Mouse (Mus musculus) embryonic fibroblast, embryonic 13.5 days (primary cell): Measurements from ENCODE around the gene Rbm26.

Experiments used
- CTCF ChIP-seq: IDR thresholded peaks from 2 replicates; pipeline ENCODE4 v1.5.1; 2011; ENCODE audit warnings: mild to moderate bottlenecking, control low read depth, low read length, moderate library complexity, borderline replicate concordance; ENCODE audit not compliant: insufficient read depth
- POLR2A ChIP-seq: IDR thresholded peaks from 2 replicates; pipeline ENCODE4 v1.6.1; 2011; ENCODE audit warnings: low read depth, mild to moderate bottlenecking, control low read depth, low read length, moderate library complexity

DNA sequence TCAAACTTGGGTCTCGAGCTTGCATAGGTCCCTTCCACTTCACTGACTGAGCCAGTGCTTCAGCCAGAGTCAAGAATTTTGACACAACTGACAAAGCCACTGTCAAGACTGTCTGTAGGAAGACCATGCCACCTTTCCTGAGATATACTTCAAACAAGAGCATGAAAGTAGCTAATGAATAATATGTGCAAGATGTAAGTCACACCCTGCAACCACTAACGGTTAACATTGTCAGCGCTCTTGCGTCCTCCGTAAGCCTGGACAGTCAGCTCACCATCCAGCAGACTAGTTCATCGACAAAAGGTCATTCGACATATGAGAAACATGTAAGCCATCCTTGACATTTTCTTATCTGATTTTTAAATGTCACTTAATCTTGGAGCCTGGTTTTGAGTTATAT is 102.8 kb downstream of the Rbm26 start:
- TF ChIP-seq POLR2A (no peak), CTCF (no peak)
